Mouse (Mus musculus) MEL (cell line): Measurements from ENCODE around the gene Map2k5.

Experiments used
- CHD2 ChIP-seq: IDR thresholded peaks from 2 replicates; pipeline ENCODE4 v1.6.1; 2011; ENCODE audit warnings: low read length, improper control_type of control experiment
- EP300 ChIP-seq, 2 experiments: IDR thresholded peaks; 2 replicates each; pipeline ENCODE4 v1.6.1; 2011; ENCODE audit warnings: improper control_type of control experiment in 2 of 2, low read length in 2 of 2, low read depth in 1 of 2, mild to moderate bottlenecking in 1 of 2
- GATA1 ChIP-seq: IDR thresholded peaks from 2 replicates; pipeline ENCODE4 v1.6.1; 2011; ENCODE audit warnings: low read depth, low read length, improper control_type of control experiment
- MEF2A ChIP-seq: IDR thresholded peaks from 2 replicates; pipeline ENCODE4 v1.6.1; 2014; ENCODE audit warnings: low read depth, mild to moderate bottlenecking, inconsistent platforms, low read length, improper control_type of control experiment; ENCODE audit not compliant: poor library complexity, insufficient replicate concordance, severe bottlenecking; ENCODE audit errors: extremely low read depth
- MXI1 ChIP-seq: IDR thresholded peaks from 2 replicates; pipeline ENCODE4 v1.6.1; 2011; ENCODE audit warnings: mild to moderate bottlenecking, low read depth, low read length, improper control_type of control experiment
- POLR2A ChIP-seq, 2 experiments: IDR thresholded peaks; 2 replicates each; pipeline ENCODE4 v1.6.1; 2011 to 2012; ENCODE audit warnings: low read length in 2 of 2, mild to moderate bottlenecking in 2 of 2, control low read depth in 1 of 2, improper control_type of control experiment in 1 of 2, low read depth in 1 of 2, moderate library complexity in 1 of 2; ENCODE audit not compliant: control insufficient read depth in 1 of 2, insufficient read depth in 1 of 2, poor library complexity in 1 of 2
- POLR2AphosphoS2 ChIP-seq: IDR thresholded peaks from 2 replicates; pipeline ENCODE4 v1.6.1; 2011; ENCODE audit warnings: low read length, improper control_type of control experiment
- TBP ChIP-seq: IDR thresholded peaks from 2 replicates; pipeline ENCODE4 v1.8.0; 2011; ENCODE audit warnings: low read depth, low read length, improper control_type of control experiment

- TF ChIP-seq POLR2AphosphoS2, result no peak
- no peak for TF ChIP-seq POLR2A (IDR thresholded peaks at IDR 0.05; ENCODE audit: control insufficient read depth in 1 of 2, insufficient read depth in 1 of 2, low read depth in 1 of 2, low read length in 2 of 2, poor library complexity in 1 of 2)
- no peak for TF ChIP-seq CHD2
- TF ChIP-seq EP300 (IDR thresholded peaks at IDR 0.05; ENCODE audit: low read depth in 1 of 2, low read length in 2 of 2), result no peak
- TF ChIP-seq GATA1, result no peak
- TF ChIP-seq TBP, result no peak
- TF ChIP-seq MXI1, result no peak
- TF ChIP-seq MEF2A, result no peak
Measured at GRCm38 (mm10) chr9:63360410-63360809, 17.3 kb downstream of the Map2k5 start.
